Mouse (Mus musculus) retina, postnatal 1 day (tissue): ENCODE data around the gene Ssr3.

Experiments
- DNase-seq: peaks from one replicate; pipeline ENCODE4 v3.0.0-alpha.2; 2012

Ssr3 gene

GRCm38 (mm10) chr3:65373594-65374182 is 18.7 kb downstream of the Ssr3 start:
- DNase-seq, result no peak

GRCm38 (mm10) chr3:65372552-65372951 is 19.9 kb downstream of the Ssr3 start:
- no peak for DNase-seq

GRCm38 (mm10) chr3:65367944-65368343 is 24.5 kb downstream of the Ssr3 start:
- no peak for DNase-seq

- no peak for DNase-seq
Measured at GRCm38 (mm10) chr3:65365921-65366710, 26.3 kb downstream of the Ssr3 start.

DNA sequence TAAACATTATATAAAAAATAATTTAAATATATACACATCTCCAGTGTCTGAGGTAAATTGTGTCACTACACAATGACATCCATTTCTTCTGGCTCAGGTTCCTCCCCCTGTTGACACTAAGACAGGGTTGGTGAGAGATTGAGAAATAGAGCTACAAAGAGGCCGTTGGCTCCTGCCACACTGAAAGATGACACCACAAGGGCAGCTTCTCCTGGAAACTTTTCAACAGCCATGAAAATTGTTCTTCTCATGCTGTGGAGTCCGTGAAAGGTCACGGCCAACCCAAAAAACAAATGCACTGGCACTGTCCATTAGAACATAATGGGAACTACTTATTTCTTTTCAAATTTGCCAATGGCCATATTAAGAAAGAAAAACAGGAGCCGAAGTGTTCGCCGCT is 27.2 kb downstream of the Ssr3 start:
- DNase-seq, result no peak

- DNase-seq, result no peak
Measured at GRCm38 (mm10) chr3:65363438-65363837, 29.0 kb downstream of the Ssr3 start.

- DNase-seq, result no peak
Measured at GRCm38 (mm10) chr3:65360163-65360969, 32.1 kb downstream of the Ssr3 start.

DNA sequence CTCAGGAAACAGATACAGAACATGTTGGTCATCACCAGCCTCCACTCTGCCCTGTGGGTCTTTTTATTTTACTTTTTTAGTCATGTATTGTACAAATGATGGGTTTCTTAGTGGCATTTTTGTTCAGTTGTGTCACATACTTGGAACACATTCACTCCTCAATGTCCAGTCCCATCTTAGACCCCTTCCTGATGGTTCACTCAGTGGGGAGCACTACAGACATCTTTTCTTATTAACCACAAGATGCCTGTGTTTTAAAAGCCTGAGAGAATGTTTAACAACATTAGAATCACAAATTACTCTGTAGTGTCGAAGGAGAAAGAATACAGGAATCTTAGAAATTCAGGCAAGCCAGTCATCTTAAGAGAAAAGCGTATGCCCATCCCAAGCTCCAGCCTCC is 33.6 kb downstream of the Ssr3 start:
- DNase-seq, result no peak

- DNase-seq, result peak; percentile 21
Measured at GRCm38 (mm10) chr3:65358275-65358674, 34.1 kb downstream of the Ssr3 start.

- DNase-seq, result no peak
Measured at GRCm38 (mm10) chr3:65355479-65355878, 36.9 kb downstream of the Ssr3 start.

- no peak for DNase-seq
Measured at GRCm38 (mm10) chr3:65353263-65354037, 39.0 kb downstream of the Ssr3 start.

GRCm38 (mm10) chr3:65352278-65353127 is 39.9 kb downstream of the Ssr3 start:
- peak; percentile 38 for DNase-seq

- DNase-seq, result no peak
Measured at GRCm38 (mm10) chr3:65346176-65346575, 46.2 kb downstream of the Ssr3 start.

GRCm38 (mm10) chr3:65340173-65340951 is 52.1 kb downstream of the Ssr3 start:
- no peak for DNase-seq

DNA sequence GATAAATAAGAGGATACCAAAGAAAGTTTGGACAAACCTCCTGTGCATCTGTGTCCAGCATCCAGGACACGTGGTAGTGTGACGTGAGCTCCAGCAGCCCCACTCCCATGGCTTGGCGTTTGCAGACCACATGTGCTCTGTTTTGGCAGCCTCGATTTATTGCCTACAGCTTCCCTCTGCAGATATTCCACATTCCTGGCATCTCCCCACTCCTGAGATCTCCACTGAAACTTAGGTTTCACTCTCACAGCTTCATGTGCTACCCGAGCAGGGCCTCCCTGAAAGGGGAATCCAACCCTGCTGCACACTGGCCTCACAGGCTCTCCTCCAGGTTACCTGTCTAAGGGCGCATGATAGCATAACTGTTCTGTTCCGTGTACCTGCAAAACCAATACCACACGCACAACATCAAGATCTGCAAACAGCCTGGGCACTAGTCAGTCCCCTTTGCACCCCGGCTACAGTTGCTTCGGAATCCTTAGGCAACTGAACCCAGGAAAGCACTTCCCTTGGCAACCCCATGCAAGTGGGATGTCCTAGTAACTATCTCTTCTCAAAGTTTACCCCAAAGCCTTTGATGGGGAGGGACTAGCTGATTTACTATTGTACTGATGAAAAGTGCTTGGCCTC is 54.5 kb downstream of the Ssr3 start:
- DNase-seq, result no peak
